Mouse (Mus musculus) brain, embryonic 14.5 days (tissue): ENCODE measurements around the gene Btbd9.

ENCODE experiments used
- CTCF ChIP-seq: fragments of 200-500 bp; IDR thresholded peaks from 2 replicates; pipeline ENCODE4 v1.5.1; 2012; ENCODE audit warnings: inconsistent platforms, mild to moderate bottlenecking, moderate library complexity, borderline replicate concordance; ENCODE audit not compliant: insufficient read depth, insufficient read length; ENCODE audit errors: extremely low read depth
- POLR2A ChIP-seq: fragments of 200-500 bp; IDR thresholded peaks from 2 replicates; pipeline ENCODE4 v1.6.1; 2012; ENCODE audit warnings: mild to moderate bottlenecking, inconsistent platforms, borderline replicate concordance; ENCODE audit not compliant: poor library complexity, insufficient read depth, insufficient read length, severe bottlenecking; ENCODE audit errors: extremely low read depth

DNA sequence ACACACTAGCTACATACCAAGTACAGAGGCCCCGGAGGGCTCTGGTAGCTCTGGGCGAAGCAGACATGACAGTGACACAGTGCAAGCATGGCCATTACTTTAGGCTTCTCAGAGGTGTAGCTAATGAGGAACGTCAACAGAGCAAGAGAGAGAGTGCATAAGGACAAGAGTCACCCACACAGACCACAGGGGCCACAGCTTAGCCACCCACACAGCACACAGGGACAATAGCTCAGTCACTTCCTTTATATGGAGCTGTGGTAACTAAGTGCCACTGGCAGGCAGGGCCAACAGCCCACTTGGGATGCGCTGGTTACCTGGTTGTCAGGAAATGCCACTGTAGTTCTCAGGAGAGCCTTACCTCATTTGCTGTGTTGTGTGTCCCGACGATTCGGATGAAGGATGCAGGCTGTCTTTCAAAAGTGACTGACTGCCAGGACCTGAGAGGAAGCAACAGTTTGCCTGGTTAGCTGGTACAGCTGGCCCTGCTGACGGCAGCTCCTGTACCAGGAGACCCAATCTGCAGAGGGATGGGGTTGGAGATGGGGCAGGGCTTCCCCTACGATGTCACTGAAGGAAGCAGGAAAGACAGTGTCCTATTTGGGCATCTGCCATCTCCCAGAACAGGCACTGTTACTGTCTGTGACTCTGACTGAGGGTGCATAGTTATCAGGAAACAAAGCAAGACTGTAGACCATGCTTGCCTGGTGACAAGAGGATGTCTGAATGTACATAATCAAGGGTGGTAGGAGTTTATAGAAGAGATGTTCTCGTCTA, 347.7 kb downstream of the Btbd9 start:
- TF ChIP-seq CTCF (no peak), POLR2A (no peak)
